Mouse (Mus musculus): ENCODE results near the gene Dync1i2.

Dync1i2 gene

DNA sequence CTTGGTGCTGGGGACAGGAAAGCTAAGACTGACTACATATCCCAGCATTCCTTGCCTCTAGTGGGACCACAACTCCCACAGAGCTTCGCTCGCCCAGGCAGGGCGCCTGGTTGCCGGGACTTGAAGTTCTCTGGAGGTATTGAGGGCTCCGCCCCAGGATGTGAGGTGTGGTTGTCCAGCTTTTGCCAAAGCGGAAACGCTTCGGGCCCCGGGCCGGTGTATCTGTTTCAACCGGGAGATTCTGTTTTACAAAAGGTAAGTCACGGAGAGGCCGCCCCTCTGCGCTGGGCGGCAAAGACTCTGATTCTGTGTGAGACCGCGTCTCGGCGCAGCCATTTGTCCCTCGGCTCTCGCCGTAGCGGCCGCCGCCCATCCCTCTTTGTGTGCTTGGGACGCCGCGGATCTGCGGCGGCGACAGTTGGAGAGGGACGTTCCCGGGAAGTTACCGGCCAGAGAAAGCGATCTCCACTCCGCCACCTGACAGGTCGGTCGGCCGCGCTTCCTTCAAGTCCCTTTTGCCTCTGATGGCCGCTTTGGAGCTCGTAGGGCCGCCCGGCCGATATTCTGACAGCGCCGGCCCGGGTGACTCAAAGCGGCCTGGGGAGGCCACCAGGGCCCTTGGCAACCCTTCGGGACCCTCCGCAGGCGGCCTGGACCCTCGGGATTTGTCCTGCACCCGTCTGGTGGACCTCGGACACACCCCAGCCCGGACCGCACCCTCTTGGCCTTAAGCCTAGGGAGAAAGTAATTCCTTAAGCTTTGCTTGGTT lies at the start of gene Dync1i2:
Dync1i2 (plus strand) TSS at position 116 of the 769 bp plus-strand sequence.
- peak; percentile 86 to 95 for DNase-seq (ENCODE audit: low spot score in 2 of 2)

DNA sequence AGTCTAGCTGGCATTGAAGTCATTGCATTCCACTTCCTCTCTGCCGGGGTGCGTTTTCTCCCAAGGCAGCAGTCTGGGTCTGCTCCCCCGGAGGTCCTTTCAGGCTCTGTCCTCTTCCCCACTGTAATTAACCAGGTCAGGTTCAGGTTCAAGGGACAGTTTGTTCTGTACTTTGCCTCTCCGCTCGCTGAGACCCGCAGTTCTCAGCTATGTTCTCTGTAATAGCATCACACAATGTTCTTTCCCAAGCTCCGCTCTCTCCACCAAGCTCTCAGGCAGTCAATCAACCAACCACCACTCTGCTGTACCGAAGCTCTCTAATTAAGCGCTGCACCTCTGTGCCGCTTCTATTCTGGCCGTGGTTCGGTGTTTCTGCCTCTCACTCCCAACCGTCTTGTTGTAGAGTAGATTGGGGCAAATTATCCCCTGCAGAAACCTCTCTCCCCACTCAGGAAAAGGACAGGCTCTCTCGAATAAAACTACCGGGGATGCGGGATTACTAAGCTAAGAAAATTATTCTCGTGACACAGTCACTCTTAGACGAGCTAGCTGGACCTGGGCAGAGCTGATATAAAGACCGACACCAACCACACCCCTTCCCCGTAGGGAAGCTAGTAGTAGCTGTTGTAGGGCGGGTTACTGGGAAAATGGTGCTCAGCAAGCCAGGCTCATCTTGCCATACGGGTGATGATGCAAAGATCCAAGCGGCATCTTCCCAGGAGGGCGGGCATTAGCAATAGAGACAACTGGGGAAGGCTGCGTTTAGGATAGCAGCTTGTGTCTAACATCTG lies 48.5 kb upstream of the Dync1i2 start:
- DNase-seq (ENCODE audit: low spot score in 2 of 2), result no peak

DNA sequence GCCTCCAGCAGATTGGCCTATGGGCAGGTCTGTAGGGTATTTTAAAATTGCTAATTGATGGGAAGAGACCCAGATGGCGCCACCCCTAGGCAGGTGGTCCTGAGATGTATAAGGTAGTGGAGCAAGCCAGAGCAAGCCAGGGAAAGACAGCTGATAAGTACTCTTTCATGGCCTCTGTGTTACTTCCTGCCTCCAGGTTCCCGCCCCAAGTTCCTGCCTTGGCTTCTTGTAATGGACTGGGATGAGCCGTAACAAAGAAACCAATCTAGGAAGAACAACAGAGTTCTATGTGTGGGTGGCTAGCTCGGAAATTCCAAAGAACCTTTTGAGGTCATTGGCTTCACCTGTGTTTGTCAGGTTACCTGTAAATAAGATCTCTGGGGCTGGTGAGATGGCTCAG lies 44.3 kb upstream of the Dync1i2 start:
- no peak for DNase-seq (ENCODE audit: low spot score in 2 of 2)

DNA sequence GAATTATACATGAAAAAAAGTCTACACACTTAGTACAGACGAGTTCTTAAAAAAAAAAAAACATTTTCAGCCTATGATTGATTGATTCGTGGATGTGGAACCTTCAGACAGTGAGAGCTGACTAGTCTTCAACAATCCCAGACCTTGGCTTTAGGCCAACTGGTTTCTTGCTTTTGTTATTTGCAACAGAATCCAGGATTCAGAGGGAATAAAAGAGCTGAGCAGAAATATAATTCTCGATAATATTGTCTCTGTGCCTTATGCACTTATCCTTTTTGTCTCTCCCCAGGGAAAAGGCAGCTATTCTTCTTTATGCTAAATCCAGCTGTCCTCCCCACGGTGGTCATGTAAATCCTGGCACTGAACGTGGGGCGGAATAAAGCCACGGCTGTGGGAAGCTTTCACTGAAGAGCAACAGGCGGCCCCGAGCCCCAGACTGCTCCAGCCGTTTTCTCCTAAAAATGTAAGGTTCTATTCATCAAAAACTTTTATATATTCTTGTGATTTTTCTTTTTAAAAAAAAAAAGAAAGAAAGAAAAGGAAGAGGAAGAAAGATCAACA lies 43.0 kb upstream of the Dync1i2 start:
- DNase-seq (ENCODE audit: low spot score in 2 of 2), result no peak

DNA sequence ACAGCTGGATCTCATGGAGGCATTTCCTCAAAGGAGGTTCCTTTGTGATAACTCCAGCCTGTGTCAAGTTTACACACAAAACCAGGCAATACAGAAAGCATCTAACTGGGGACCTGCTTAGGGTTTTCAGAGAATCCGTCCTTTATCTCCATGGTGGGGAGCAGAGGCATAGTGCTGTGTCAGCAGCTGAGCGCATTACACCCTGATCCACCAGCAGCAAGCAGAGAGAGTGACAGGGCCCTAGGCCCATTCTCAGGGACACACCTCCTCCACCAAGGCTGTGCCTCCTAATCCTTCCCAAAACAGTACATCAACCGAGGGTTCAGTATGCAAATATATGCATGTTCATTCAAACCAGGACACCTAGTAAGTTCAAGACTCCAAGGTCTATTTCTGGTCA lies 38.5 kb upstream of the Dync1i2 start:
- DNase-seq (ENCODE audit: low spot score in 2 of 2), result no peak

DNA sequence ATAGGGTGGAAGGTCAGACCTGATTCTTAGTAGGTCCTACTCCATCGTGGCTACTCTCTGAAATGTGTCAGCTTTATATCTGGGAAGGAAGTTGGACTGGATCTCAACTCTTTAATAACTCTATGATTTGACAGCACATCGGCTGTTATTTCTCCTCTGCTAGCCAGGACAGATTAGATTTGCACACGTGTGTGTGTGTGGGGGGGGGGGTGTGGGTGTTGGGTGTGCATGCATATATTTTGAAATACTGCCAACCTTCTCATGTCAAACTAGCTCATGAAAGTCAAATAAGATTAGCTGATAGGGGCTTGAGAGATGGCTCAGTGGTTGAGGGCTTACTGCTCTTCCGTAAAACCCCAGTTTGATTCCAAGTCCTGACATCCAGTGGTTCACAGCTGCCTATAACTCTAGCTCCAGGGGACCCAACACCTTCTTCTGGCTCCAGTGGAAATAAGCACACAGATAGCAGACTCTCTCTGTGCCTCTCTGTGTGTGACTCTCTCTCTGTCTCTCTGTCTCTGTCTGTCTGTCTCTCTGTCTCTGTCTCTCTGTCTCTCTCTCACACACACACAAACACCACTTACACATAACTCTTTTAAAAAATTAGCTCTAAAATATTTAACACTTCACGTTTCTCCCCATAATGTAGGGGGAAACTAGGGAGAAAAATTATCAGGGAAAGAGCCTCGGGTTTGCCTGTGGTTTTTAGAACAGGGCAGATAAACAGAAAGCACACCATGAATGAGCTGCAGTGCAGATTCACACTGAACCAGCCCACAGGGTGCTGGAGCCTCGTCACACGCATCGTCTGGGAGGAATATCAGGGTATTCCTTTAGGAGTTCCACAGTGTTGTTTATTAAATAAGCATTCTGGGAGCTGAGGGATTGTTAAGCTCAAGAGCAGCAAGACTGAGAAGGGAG lies 34.9 kb upstream of the Dync1i2 start:
- DNase-seq (ENCODE audit: low spot score in 2 of 2), result no peak

DNA sequence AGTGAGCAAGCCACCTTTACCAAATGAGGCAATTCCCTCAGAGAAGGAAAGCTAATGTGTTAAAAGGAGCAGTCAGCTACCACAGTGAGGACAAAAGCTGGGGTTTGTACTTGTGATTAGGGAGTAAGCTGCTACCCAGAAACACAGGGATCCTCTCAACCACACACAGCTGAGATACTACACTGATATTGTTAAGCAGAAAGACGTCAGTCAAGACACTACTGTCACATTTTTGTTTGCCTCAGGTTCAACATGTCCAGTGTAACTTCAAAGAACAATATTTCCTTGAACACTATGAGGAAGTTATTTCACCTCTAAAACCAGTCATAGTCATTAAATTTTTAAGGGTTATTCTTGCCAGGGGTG lies 34.3 kb upstream of the Dync1i2 start:
- DNase-seq (ENCODE audit: low spot score in 2 of 2), result no peak

DNA sequence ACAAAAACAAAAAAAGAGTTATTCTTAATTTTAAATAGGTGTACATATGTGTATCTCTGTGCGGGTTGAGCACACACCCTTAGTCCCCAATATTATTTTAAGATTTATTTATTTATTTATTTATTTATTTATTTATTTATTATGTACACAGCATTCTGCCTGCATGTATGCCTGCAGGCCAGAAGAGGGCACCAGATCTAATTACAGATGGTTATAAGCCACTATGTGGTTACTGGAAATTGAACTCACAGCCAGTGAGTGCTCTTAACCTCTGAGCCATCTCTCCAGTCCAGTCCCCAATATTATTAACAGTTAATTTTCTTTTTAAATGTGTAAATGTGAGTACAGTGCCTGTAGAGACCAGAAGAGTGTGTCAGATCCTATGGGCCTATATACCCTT lies 33.7 kb upstream of the Dync1i2 start:
- DNase-seq (ENCODE audit: low spot score in 2 of 2), result no peak

DNA sequence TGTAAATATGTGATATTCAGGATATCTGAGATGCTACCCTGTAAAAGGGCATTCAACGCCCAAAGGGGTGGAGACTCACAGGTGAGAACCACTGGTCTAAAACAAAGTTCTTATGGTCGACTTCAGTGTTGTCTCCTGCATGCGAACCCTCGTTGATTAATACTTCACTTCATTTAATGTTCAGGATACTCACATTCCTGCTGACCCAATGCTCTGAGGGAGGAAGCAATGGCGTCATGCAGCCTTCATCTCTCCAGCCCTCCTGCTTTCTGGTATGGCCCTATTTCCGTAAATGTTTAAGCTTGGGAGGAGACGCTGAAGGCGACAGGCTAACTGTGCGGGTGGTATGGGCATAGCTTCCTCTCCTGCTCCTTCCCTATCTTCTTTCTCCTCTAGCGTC lies 31.8 kb upstream of the Dync1i2 start:
- no peak for DNase-seq (ENCODE audit: low spot score in 2 of 2)

DNA sequence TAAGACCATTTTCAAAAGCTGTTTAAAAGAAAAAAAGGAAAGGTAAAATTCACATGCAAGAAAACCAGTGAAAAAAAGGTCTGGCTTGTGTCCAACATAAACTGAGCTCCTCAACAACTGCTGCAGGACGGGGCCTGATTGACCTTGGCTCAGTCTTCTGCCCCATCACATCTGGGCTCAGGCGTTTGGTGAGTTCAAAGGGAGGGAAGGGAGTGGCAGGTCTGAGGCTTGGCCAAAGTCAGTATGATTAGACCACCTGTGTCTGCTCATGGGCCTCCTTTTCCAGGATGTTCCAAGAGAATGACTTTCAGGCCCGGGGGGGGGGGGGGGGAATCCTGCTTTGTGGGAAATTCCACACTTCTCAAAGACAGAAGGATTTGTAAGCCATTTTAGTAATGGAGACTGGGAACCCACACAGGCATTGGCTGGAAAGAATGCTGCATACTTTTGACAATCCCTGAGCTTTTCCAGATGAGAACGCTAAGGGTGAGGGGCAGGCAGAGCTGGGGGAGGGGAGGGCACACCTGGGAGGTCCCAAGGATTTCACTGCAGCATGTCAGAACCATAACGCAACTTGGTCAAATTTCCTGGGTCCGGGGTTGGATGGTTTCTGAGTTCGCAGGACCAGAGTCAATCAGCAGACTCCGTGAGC lies 30.8 kb upstream of the Dync1i2 start:
- no peak for DNase-seq (ENCODE audit: low spot score in 2 of 2)

DNA sequence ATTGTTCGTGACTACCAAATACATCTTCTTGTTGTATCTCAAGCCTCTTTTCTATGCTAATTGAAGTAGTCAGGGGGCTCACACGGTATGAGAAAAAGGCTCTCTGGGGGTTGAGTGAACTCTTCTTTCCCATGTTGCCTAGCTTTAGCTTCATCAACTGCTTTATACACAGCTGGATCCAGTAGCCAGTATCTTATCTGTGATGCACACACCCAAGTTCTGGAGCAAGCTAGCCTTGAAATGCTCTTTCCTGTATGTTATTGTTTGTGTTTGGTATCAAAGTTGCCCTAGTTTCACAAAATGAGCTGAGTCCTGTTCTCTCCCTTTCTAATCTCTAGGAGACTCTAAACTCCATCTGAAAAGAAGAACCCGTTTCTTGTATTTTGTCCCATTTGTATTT lies 23.6 kb upstream of the Dync1i2 start:
- no peak for DNase-seq (ENCODE audit: low spot score in 2 of 2)

DNA sequence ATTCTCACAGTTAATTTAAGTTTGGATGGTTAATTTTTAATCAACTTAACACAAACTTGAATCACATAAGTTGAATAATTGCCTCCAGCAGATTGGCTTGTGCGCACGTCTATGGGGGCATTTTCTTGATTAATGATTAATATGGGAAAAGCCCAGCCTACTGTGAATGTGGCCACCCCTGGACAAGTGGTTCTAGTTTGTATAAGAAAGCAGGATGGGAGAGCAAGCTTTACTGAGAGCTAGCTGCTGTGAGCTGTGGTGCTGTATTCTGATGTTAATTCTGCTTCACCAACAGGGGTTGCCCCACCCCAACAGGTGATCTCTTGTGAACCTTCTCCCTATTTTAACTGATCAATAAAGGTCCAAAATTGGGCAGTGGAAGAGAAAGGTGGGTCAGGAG lies 22.6 kb upstream of the Dync1i2 start:
- DNase-seq (ENCODE audit: low spot score in 2 of 2), result no peak

DNA sequence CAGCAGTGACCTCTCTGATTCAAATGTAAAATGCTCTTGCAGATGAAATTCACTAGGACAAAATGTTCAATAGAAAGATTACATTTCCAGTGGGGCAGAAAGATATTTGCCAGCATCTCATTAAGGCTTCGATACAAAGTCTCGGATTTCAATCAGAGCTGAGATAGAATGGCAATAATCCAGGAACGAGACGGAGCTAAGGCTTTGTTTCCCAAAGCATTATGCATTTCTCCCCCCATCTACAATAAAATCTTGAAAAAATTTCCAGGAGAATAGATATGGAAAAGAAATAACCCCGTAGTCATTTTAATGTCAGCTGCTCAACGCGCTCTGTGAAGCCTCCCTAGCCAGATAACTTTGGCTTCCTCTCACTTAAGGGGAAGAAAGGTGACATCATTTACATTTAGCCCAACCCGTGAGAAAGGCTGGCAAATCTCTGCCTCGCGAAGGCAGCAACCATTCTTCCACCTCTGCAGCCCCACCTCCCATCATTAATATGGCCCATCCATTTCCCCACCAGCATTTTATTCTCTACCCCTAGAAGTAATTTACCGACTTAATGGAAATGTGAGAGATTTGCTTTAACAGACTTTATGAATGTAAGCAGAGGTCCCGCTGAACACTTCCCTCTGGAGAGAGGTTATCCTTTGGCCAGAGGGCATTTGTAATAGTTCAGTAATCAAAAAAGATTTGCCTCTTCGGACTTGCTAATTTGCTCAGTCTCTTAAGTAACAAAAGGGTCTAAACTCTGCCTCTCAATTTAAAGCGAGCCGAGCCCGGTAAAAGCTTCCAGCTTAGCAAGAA lies 19.9 kb upstream of the Dync1i2 start:
- DNase-seq (ENCODE audit: low spot score in 2 of 2), result no peak

DNA sequence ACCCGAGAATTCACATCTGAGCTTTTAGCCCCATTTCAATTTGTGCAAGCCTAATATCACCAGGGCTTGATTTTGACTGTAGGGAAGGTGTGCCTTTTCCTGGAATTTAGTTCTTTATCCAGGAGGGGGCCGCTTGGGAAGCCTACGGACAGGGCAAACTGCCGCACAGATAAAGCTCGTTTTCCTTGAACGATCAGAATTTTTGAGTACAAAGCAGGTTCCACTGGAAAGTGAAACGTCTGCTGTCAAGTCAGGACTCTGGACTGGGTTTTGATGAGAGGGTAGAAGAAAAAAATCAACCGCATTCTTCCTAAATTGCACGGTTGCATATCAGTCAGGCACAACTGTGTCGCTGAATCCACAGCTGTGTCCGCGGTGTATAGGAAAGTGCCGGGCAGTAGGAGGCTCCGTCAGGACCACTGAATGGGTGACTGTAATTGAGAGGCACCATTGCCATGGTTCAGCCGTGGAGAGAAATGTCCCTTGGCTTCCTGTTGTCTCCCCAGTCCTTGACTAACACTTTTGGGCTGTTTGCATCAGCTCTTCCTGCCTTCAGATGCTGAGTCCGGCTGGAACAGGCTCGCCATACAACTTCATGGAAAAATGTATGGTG lies 19.2 kb upstream of the Dync1i2 start:
- DNase-seq (ENCODE audit: low spot score in 2 of 2), result no peak

DNA sequence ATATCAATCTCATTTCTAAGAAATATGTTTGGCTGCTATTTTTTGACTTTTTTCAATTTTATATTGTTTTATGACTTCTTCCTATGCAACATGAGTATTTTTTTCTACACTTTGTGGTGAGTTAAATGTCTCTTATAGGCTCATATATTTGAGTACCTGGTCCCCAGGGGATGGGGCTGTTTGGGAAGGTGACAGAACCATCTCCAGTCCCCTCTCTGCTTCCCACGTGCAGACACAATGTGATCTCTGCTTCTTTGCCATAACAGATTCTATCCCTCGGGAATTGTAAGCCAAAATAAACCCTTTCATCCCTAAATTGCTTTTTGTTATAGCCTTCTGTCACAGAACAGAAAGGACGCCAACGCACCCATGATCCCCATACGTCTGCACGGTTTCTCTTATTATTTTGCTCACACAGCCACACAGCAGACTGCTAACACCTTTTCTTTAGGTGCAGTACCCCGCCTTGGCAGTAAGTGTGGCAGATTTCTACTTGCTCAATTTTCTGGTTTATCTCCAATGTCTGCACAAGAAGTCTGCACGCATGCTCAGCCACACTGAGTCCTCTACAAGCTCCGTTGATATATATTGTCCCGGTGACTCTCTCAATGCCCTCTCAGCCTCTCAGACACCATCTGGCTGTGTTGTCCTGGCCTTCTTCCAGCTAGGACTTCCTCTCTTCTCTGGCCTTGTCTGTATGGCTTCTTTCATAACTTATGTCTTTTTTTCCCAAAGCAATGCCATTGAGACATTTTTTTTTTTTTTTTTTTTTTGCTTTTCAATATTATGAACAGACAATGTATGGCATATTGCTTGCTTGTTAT lies 17.2 kb upstream of the Dync1i2 start:
- DNase-seq (ENCODE audit: low spot score in 2 of 2), result peak in 1 of 2 experiments; percentile 8

DNA sequence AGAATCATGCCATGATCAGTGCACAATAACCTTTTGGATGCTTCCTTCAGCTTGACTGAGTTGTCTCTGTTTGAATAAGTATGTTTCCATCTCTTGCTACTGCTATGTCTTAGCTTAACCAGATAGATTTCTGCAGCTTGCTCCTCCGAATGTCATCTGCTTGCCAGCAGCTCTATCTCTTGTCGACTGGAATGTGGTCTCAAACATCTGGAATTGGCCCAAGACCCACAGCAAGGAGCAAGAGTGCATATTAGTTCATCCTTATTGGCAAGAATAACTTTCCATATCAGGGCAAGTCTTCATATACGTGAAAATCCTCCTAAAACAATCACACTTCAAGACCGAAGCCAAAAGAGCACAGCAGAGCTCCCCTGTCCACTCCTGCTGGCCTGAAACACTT lies 14.6 kb upstream of the Dync1i2 start:
- no peak for DNase-seq (ENCODE audit: low spot score in 2 of 2)

DNA sequence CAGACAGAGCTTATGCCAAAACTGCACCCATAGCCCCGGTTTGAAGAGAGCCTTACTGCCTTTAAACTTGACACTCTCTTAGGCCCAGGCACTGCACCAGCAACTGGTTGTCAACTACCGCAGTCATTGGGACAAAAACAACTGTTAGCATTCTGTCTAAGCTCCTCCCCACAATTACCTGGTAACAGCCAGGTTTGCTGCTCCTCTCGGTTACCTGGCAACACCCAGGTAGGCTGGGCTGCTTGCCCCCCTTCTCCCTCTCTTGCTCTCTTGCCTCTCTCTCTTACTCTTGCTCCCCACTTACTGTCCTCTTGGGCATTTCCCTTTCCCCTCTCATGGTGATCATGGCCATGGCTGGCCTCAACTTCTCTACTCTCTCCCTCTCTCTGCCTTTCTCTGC lies 12.6 kb upstream of the Dync1i2 start:
- DNase-seq (ENCODE audit: low spot score in 2 of 2), result no peak

DNA sequence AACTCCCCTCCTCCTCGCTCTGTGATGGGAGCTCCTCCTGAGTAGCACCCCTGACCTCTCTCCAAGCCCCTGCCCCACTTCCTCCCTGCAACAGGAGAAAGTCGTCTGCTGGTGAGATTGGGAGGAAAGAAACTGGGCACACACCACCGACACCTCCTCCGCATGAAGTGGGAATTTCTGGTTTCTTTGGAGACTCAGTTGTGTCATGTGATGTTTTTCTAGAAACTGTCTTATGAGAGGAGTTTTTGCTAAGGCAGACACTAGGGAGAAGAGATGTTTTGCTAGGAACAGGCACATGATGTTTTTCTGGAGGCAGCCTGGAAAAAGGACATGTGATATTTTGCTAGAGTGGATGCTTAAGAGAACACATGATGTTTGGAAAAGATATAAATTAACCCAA lies 11.0 kb upstream of the Dync1i2 start:
- no peak for DNase-seq (ENCODE audit: low spot score in 2 of 2)

DNA sequence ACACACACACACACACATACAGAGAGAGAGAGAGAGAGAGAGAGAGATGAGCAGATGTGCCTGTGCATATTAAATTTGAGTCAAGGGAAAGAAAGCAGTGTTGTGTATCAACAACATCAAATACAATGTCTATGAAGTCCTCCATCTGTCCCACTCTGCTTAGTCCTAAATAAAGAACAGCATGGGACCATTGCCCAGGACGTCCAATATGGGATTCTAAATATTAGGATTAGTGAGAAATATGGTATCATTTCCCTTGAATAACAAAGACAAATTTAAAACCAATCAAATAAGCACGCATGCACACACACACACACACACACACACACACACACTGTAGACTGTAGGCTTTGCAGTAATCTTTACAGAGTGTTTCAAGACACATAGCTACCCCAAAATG lies 9.6 kb upstream of the Dync1i2 start:
- no peak for DNase-seq (ENCODE audit: low spot score in 2 of 2)
